Mouse (Mus musculus) embryonic fibroblast, embryonic 13.5 days (primary cell): ENCODE measurements around the gene Pdzd8. TPM values are rescaled to one million over a fixed set of nuclear protein-coding genes. Genes with fewer than 3 reads are reported as not detected.
A peak's percentile ranks its signal among the peaks of the same experiment; 100 is the strongest.

Experiments used
- H3K27ac ChIP-seq: 2 replicates; pipeline ENCODE4 v1.5.1; 2012; ENCODE audit warnings: low read length, control low read depth, inconsistent platforms; ENCODE audit not compliant: insufficient read depth
- H3K4me1 ChIP-seq: 2 replicates; pipeline ENCODE4 v1.6.1; 2011; ENCODE audit warnings: low read length; ENCODE audit not compliant: control insufficient read depth, insufficient read depth
- H3K4me3 ChIP-seq: 2 replicates; pipeline ENCODE4 v1.5.1; 2011; ENCODE audit warnings: mild to moderate bottlenecking, control low read depth, low read length; ENCODE audit not compliant: insufficient read depth
- CTCF ChIP-seq: IDR thresholded peaks from 2 replicates; pipeline ENCODE4 v1.5.1; 2011; ENCODE audit warnings: mild to moderate bottlenecking, control low read depth, low read length, moderate library complexity, borderline replicate concordance; ENCODE audit not compliant: insufficient read depth
- POLR2A ChIP-seq: IDR thresholded peaks from 2 replicates; pipeline ENCODE4 v1.6.1; 2011; ENCODE audit warnings: low read depth, mild to moderate bottlenecking, control low read depth, low read length, moderate library complexity
- polyA plus RNA-seq: library from polyadenylated mRNA; stranded (reverse); fragments of >200 nt; gene quantifications from 2 replicates; pipeline ENCODE4 v1.2.4, GENCODE M21; 2011; ENCODE audit warnings: low read depth; ENCODE audit not compliant: missing spikeins, insufficient read length

The Pdzd8 gene
- polyA plus RNA-seq = 48.8 and 50.6 TPM in 2 replicates

DNA sequence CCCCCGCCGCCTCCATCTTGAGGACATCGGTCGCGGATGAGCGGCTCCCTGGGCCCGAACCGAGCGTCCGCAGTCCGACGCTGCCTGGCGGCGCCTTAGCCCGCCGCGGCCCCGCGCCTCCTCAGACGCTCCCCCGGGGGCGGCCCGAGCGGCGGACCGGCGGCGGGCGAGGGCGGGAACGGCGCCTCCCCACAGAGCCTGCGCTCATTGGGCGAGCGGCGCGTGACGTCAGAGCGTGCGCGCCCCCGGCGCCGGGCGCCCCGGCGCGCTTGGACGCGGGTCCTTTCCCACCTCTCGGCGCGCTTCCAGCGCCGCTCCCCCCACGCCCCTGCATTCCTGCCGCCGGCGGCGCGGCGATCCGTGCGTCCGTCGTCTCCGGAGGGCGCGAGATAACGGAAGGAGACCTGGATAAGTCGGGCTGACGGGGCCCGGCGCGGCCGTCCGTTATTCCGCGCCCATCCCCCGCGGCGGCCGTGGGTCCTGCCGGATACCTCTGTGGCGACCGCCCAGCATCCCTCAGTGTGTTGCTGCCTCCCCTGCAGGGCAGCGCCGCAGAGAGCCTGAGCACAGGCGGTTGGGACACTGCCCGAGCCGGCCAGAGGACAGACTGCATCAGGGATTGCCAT lies at the start of gene Pdzd8:
Gene Pdzd8 (minus strand): TSS at position 123 of the 626 bp plus-strand sequence.
- Histone ChIP-seq H3K4me1 (no peaks in the 10 kb centered on the region), H3K4me3 (peak within 1 kb of the TSS; percentile 93), H3K27ac (peak within 1 kb of the TSS; percentile 68)
- TF ChIP-seq CTCF (no peak), POLR2A (peak; percentile 71)

DNA sequence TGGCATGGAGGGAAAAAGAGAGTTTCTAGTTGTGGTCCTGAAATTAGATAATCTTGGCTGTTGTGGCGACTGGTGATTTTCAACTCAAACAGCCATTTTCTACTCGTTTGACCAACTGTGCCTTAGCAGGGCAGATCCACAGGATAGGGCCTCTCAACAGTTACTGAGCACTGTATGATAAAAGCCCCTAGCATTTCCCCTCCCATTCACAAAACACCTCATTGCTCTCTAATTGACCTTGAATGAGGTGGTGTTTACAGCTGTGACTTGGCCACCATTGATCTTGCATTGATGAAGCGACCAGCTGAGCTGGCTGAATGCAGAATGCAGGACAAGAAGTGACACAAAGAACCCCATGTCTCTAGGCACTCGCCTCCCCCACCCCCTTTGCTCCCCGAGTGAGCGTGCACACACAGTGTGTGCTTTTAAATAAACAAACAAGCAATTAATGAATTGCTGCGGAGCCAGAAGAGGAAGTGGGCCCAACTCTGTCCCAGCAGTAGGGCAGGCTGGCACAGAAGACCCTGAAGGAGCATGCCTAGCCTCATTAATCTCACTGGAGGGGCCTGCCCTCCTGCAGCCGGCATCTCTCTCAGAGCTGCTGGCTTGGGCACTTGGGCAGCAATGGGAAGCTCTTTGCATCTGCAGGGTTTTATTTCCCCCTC lies 48.3 kb upstream of the Pdzd8 start:
- TF ChIP-seq CTCF (no peak), POLR2A (no peak)
- H3K27ac ChIP-seq = no peak overlapping the region

GRCm38 (mm10) chr19:59388847-59389606 lies 43.4 kb upstream of the Pdzd8 start:
- Histone ChIP-seq H3K4me3 (no peak overlapping the region), H3K27ac (no peak overlapping the region), H3K4me1 (no peaks in the 10 kb centered on the region)
- TF ChIP-seq CTCF (no peak), POLR2A (no peak)

More for the DNA sequence above, 48.3 kb upstream of the Pdzd8 start:
- H3K4me3 ChIP-seq = no peak overlapping the region
- H3K4me1 ChIP-seq = no peaks in the 10 kb centered on the region

- TF ChIP-seq CTCF = no peak
- TF ChIP-seq POLR2A = no peak
- no peaks in the 10 kb centered on the region for H3K4me1 ChIP-seq
- H3K27ac ChIP-seq = no peak overlapping the region
- no peak overlapping the region for H3K4me3 ChIP-seq
These were observed 42.8 kb upstream of the Pdzd8 start for GRCm38 (mm10) chr19:59388399-59388798.

DNA sequence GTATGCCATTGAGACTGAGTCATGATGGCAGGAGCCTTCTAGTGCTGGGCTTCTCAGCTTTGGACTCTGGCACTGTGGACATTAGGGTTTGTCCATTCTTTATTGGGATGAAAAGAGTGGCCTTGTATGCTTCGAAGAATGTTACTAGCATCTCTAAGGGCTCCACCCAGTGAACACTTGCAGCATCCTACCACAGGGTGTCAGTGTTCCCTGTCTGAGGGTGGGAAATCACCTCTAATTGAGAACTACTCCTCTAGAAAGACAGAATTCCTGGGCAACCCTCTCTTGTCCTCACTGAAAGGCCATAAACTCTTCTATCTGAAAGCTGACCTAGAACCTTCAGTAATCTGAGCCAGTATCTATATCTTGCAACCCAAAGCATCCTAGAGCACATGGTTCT lies 41.6 kb upstream of the Pdzd8 start:
- H3K27ac ChIP-seq = no peak overlapping the region
- H3K4me3 ChIP-seq = no peak overlapping the region
- TF ChIP-seq CTCF = peak; percentile 26; the same call in 1 of the 2 replicates
- no peak for TF ChIP-seq POLR2A
- H3K4me1 ChIP-seq = no peaks in the 10 kb centered on the region

DNA sequence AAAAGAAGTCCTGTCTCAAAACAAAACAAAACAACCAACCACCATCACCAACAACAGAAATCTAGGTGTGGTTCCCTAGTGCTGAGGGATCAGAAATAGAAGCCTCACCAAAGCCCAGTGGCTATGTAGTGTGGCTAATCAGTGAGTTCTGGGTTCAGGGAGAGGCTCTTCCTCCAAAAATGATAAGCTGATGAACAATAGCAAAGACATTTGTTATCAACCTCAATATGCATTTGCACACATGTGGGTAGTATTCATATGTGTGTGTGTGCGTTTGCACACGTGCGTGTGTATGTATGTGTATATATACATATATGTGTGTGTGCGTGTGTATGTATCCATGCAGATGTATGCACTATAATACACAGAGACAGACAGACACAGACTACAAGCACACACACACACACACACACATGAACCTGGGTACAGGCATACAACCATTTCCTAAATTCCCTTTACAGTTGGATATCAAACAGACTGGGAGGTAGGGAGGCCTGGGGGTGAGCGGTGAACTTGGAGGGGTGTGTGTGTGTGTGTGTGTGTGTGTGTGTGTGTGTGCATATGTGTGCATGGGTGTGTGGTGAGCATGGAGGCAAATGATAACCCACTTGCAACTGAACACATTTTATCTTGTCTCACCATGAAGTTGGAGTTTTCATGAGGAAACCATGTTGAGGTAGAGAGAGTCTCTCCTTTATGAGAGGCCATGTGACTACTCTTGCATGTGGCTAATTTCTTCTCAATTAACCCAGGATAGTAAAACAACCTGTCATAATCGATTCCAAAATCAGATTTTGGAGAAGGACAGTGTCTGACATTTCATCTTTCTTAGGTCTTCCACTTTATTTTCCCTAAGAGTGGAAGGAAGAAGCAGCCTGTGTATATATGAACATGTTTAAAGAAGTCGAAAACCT lies 39.3 kb upstream of the Pdzd8 start:
- no peak overlapping the region for H3K27ac ChIP-seq
- TF ChIP-seq CTCF (no peak), POLR2A (no peak)
- H3K4me3 ChIP-seq = no peak overlapping the region
- H3K4me1 ChIP-seq = no peaks in the 10 kb centered on the region

- Histone ChIP-seq H3K4me1 (no peaks in the 10 kb centered on the region), H3K4me3 (no peak overlapping the region), H3K27ac (no peak overlapping the region)
- no peak for TF ChIP-seq CTCF
- no peak for TF ChIP-seq POLR2A
These were observed 36.9 kb upstream of the Pdzd8 start for GRCm38 (mm10) chr19:59382416-59382917.

DNA sequence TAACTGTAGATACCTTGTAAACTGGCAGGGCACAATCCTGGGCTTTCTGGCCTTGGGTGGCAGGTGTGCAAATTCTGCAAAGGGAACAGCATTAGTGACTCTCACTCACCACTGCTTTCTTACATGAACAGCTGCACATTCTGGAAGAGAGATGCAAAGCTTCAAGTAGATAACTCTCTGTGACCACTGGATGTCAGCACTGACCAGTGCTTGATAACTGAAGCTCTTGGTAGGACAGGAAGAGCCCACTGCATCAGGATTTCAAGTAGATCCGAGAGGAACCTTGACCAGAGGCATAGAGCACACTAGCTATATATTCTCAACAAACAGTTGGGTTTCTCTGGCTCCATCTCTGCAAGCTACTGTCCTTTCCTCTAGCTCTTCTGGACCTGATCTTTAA lies 34.4 kb upstream of the Pdzd8 start:
- Histone ChIP-seq H3K4me3 (no peak overlapping the region), H3K4me1 (no peaks in the 10 kb centered on the region), H3K27ac (no peak overlapping the region)
- TF ChIP-seq POLR2A = no peak
- no peak for TF ChIP-seq CTCF

- Histone ChIP-seq H3K4me3 (no peak overlapping the region), H3K27ac (no peak overlapping the region), H3K4me1 (no peaks in the 10 kb centered on the region)
- no peak for TF ChIP-seq POLR2A
- no peak for TF ChIP-seq CTCF
These were observed 30.9 kb upstream of the Pdzd8 start for GRCm38 (mm10) chr19:59376481-59376880.
